Mouse (Mus musculus) urinary bladder, postnatal 25 days (tissue): ENCODE results near the gene Oas1d.

Experiments
- DNase-seq: peaks from one replicate; pipeline ENCODE4 v3.0.0; 2022; ENCODE audit warnings: low spot score

The Oas1d gene

DNA sequence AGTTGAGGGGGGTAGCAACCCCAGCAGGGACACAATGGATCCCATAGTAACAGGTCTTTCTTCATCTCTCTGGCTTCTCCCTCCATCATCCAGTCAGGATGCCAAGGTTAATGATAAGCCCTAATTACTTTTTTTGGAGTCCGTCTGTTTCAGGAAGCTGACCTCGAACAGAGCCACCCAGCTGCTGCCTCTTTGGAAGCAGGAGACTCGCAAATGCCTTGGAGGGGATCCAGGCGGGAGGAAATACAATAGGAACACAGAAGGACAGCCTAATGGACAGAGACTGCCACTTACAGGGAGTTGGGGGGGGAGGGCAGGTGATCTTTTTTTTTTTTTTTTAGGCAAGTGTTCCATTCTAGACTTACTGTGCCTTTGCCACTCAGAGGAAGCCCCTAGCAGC is 55.4 kb downstream of the Oas1d start:
- no peak for DNase-seq
